Mouse (Mus musculus) gastrocnemius, postnatal 10 days (tissue): ENCODE measurements around the gene Snapc1. TPM values are rescaled to one million over a fixed set of nuclear protein-coding genes. Genes with fewer than 3 reads are reported as not detected.
A peak's percentile ranks its signal among the peaks of the same experiment; 100 is the strongest.

Experiments used
- DNase-seq: peaks from one replicate; pipeline ENCODE4 v3.0.0; 2021; ENCODE audit warnings: mixed read lengths
- total RNA-seq, 2 experiments: library from RNA; stranded (reverse); gene quantifications; 2 replicates each; pipeline ENCODE4 v1.2.3; 2021

Snapc1 gene
- total RNA-seq, 2 experiments from 2014 or later, result 5.3 to 8.2 TPM

GRCm38 (mm10) chr12:73996906-73997296 is 32.6 kb downstream of the Snapc1 start:
- DNase-seq, result no peak

GRCm38 (mm10) chr12:73997297-73998127 is 33.2 kb downstream of the Snapc1 start, which contains the start of gene Syt16:
Gene Syt16, plus strand, starts transcription at chr12:73997661.
- no peak for DNase-seq

- DNase-seq, result no peak
Observed at GRCm38 (mm10) chr12:73998128-73998456, 33.8 kb downstream of the Snapc1 start.

- DNase-seq, result no peak
Observed at GRCm38 (mm10) chr12:74002449-74002848, 38.2 kb downstream of the Snapc1 start.

- peak; percentile 25 for DNase-seq
Observed at GRCm38 (mm10) chr12:74009448-74009911, 45.2 kb downstream of the Snapc1 start.

GRCm38 (mm10) chr12:74013739-74014138 is 49.5 kb downstream of the Snapc1 start:
- DNase-seq, result peak; percentile 83

- DNase-seq, result peak; percentile 57
Observed at GRCm38 (mm10) chr12:74014739-74015270, 50.5 kb downstream of the Snapc1 start.

- no peak for DNase-seq
Observed at GRCm38 (mm10) chr12:74015491-74015890, 51.2 kb downstream of the Snapc1 start.

GRCm38 (mm10) chr12:74023260-74023659 is 59.0 kb downstream of the Snapc1 start:
- no peak for DNase-seq

GRCm38 (mm10) chr12:74024912-74025311 is 60.6 kb downstream of the Snapc1 start:
- DNase-seq, result no peak

Other genes starting within 250 kb of the Snapc1 start
- gene Hif1a, start 63.1 kb upstream of the Snapc1 start, total RNA-seq, result 10 to 100 TPM; 29.7 to 36.4 TPM
- gene Gm49321, start 26.8 kb upstream of the Snapc1 start, total RNA-seq, result 1 to 10 TPM; 1.3 to 3.4 TPM
- gene Syt16, start 33.2 kb downstream of the Snapc1 start, total RNA-seq, result under 1 TPM; 0.09 to 0.16 TPM